Mouse (Mus musculus) forebrain, embryonic 14.5 days (tissue): ENCODE data around the gene Wdpcp. TPM values are rescaled to one million over a fixed set of nuclear protein-coding genes. Genes with fewer than 3 reads are reported as not detected.

Source experiments
- ATAC-seq: fragments of 200-750 bp; cut with Nextera tagmentation; 2 replicates; pipeline ENCODE4 v1.8.0; 2017; ENCODE audit warnings: mild to moderate bottlenecking, moderate library complexity
- DNase-seq: peaks from one replicate; pipeline ENCODE4 v3.0.0-alpha.2; 2015; ENCODE audit warnings: low spot score
- H3K27ac ChIP-seq: fragments of 300-500 bp; sonication (generic); 2 replicates; pipeline ENCODE4 v1.5.1; 2014; ENCODE audit warnings: low read depth, mild to moderate bottlenecking, control low read depth, low read length, moderate library complexity
- H3K27me3 ChIP-seq: fragments of 300-500 bp; sonication (generic); replicated peaks from 2 replicates; pipeline ENCODE4 v1.6.1; 2014; ENCODE audit warnings: low read length, control low read depth, mixed read lengths; ENCODE audit not compliant: control insufficient read depth, insufficient read depth
- H3K36me3 ChIP-seq: fragments of 300-500 bp; sonication (generic); 2 replicates; pipeline ENCODE4 v1.6.1; 2014; ENCODE audit warnings: low read length, control low read depth; ENCODE audit not compliant: control insufficient read depth, insufficient read depth
- H3K4me1 ChIP-seq: fragments of 300-500 bp; sonication (generic); 2 replicates; pipeline ENCODE4 v1.6.1; 2014; ENCODE audit warnings: antibody characterized with exemption, low read length, control low read depth; ENCODE audit not compliant: control insufficient read depth, insufficient read depth
- H3K4me2 ChIP-seq: fragments of 300-500 bp; sonication (generic); 2 replicates; pipeline ENCODE4 v1.6.1; 2014; ENCODE audit warnings: mild to moderate bottlenecking, control low read depth, low read length
- H3K4me3 ChIP-seq: fragments of 300-500 bp; sonication (generic); 2 replicates; pipeline ENCODE4 v1.5.1; 2014; ENCODE audit warnings: low read depth, low read length, control low read depth
- H3K9ac ChIP-seq: fragments of 300-500 bp; sonication (generic); 2 replicates; pipeline ENCODE4 v1.6.1; 2014; ENCODE audit warnings: mild to moderate bottlenecking, low read length, control low read depth, moderate library complexity
- H3K9me3 ChIP-seq: fragments of 300-500 bp; sonication (generic); replicated peaks from 2 replicates; pipeline ENCODE4 v1.6.1; 2016; ENCODE audit warnings: low read length, control low read depth, mixed read lengths; ENCODE audit not compliant: control insufficient read depth
- WGBS: fragments of 180-500 bp; shearing (Covaris S2); extraction: QIAGEN DNeasy Blood & Tissue Kit; methylation state at CpG from one replicate; pipeline ENCODE4 v1.1.7; 2014; 5-methylcytosine and 5-hydroxymethylcytosine counted together
- polyA plus RNA-seq: library from polyadenylated mRNA; unstranded; fragments of >200 nt; fragmentation: Nextera tagmentation; extraction: Ambion mirVana; gene quantifications from 2 replicates; pipeline ENCODE4 v1.2.1, GENCODE M21; 2014

The Wdpcp gene
- polyA plus RNA-seq, 1 experiment from 2014 or later: 7.3 TPM

GRCm38 (mm10) chr11:21564681-21565405 is 7.2 kb upstream of the Wdpcp start:
- Histone ChIP-seq H3K4me1 (0 out of 2 replicates have a peak, but pooled peaks cover 7% of the 10 kb centered on the region), H3K4me2 (no peak overlapping the region), H3K9ac (no peak overlapping the region), H3K27me3 (no peaks in the 10 kb centered on the region), H3K4me3 (no peak overlapping the region), H3K9me3 (no peaks in the 10 kb centered on the region), H3K36me3 (peaks cover 54% of the 10 kb centered on the region), H3K27ac (no peak overlapping the region)
- no peak for DNase-seq
- no peak for ATAC-seq
- 95% methylated on average over 9 of the region's 9 CpGs for WGBS

- no peak overlapping the region for H3K4me3 ChIP-seq
- ATAC-seq: no peak
- no peak overlapping the region for H3K27ac ChIP-seq
- WGBS: 96% methylated on average over 6 of the region's 6 CpGs
- H3K4me1 ChIP-seq: peaks cover 13% of the 10 kb centered on the region
- H3K36me3 ChIP-seq: peaks cover 40% of the 10 kb centered on the region
- no peaks in the 10 kb centered on the region for H3K27me3 ChIP-seq
- no peak overlapping the region for H3K4me2 ChIP-seq
- H3K9ac ChIP-seq: no peak overlapping the region
- H3K9me3 ChIP-seq: no peaks in the 10 kb centered on the region
- no peak for DNase-seq
Observed at GRCm38 (mm10) chr11:21566934-21567333, 5.1 kb upstream of the Wdpcp start.

- DNase-seq (no peak), ATAC-seq (no peak)
- H3K27me3 ChIP-seq: no peaks in the 10 kb centered on the region
- peaks cover 36% of the 10 kb centered on the region for H3K36me3 ChIP-seq
- H3K4me1 ChIP-seq: peaks cover 16% of the 10 kb centered on the region
- H3K9ac ChIP-seq: no peak overlapping the region
- H3K4me2 ChIP-seq: no peak overlapping the region
- H3K27ac ChIP-seq: no peak overlapping the region
- no peak overlapping the region for H3K4me3 ChIP-seq
- 90% methylated on average over 1 of the region's 1 CpGs for WGBS
- no peaks in the 10 kb centered on the region for H3K9me3 ChIP-seq
Observed at GRCm38 (mm10) chr11:21567733-21568132, 4.3 kb upstream of the Wdpcp start.

GRCm38 (mm10) chr11:21569002-21569401 is 3.0 kb upstream of the Wdpcp start:
- H3K9ac ChIP-seq: no peak overlapping the region
- no peak overlapping the region for H3K27ac ChIP-seq
- 64% methylated on average over 5 of the region's 5 CpGs for WGBS
- H3K4me3 ChIP-seq: no peak overlapping the region
- H3K36me3 ChIP-seq: peaks cover 25% of the 10 kb centered on the region
- H3K27me3 ChIP-seq: no peaks in the 10 kb centered on the region
- ATAC-seq: no peak
- DNase-seq: no peak
- no peak overlapping the region for H3K4me2 ChIP-seq
- H3K4me1 ChIP-seq: peaks cover 18% of the 10 kb centered on the region
- no peaks in the 10 kb centered on the region for H3K9me3 ChIP-seq

DNA sequence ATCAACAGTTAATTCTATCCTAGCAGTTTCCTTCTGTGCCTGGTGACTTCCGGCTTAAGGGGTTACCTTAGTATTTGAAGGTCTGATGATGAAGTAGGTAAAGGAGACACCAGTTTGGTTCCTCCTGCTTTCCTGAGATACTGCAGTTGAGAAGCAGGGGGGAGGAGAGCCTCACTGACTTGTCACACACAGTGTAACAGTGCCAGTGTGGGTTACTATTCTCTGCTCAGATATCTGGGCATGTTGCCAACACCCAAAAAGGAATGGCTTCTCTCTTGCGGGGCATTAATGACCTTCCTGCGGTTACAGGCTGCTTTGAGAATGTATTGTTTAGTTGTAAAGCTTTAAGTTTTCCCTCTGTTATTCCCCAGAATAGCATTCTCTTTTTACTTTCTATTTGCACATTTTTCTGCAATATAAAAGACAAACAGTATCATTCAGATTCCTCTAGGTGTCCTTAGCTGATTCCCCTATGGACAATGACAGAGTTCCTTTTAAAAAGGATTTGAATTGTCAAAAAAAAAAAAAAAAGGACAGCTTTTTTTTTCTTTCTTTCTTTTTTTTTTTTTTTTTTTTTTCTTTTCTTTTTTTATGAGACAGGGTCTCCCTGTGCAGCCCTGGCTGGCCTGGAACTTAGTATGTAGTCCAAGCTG is 2.5 kb upstream of the Wdpcp start:
- ATAC-seq (no peak), DNase-seq (peak; percentile 80)
- Histone ChIP-seq H3K4me2 (peak overlapping the region; percentile 68), H3K4me1 (peaks cover 18% of the 10 kb centered on the region), H3K36me3 (peaks cover 23% of the 10 kb centered on the region), H3K27me3 (no peaks in the 10 kb centered on the region), H3K27ac (no peak overlapping the region), H3K4me3 (no peak overlapping the region), H3K9ac (no peak overlapping the region; the same call in 1 of the 2 replicates), H3K9me3 (no peaks in the 10 kb centered on the region)
- WGBS: 27% methylated on average over 3 of the region's 3 CpGs

DNA sequence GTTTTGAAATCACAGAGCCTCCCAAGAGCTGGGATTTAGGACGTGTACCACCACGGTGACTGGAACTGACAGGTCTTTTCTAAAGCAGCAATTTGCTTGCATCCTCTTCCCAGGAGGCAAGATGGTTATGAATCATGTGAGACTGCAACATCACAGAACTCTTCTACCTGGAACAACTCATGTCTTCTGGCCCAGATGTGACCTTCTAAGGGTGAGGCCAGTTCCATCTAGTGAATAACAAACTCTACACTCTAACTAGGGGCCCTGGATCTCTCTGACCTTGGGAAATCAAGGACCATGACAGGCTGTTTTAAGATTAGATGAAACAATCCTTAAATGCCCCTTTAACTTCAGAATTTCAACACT is 1.9 kb upstream of the Wdpcp start:
- peaks cover 20% of the 10 kb centered on the region for H3K36me3 ChIP-seq
- H3K9ac ChIP-seq: peak overlapping the region; percentile 18; the same call in 1 of the 2 replicates
- no peaks in the 10 kb centered on the region for H3K9me3 ChIP-seq
- WGBS: 19% methylated on average over 2 of the region's 2 CpGs
- H3K4me1 ChIP-seq: peaks cover 18% of the 10 kb centered on the region
- DNase-seq: peak; percentile 12
- peak overlapping the region; percentile 10; the same call in 1 of the 2 replicates for H3K4me3 ChIP-seq
- H3K27me3 ChIP-seq: no peaks in the 10 kb centered on the region
- no peak overlapping the region for H3K27ac ChIP-seq
- peak overlapping the region; percentile 68 for H3K4me2 ChIP-seq
- ATAC-seq: no peak

DNA sequence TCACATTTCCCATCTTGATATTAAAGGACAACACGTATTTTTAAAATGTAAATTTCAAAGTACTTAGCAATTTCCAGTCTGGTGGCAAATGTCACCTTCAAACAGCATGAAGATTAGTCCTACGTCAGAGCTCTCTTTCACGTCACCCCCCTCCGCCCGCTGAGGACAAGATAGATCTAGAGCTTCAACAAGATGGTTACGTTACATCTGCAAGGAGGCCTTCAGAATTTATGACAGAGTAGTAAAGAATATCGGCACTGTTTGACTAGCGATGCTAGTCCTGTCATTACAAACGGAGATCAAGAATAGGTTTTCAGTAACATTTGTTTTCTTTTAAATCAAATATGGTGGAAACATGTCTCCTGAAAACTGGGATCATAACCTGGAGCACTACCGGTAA is 1.1 kb upstream of the Wdpcp start:
- no peaks in the 10 kb centered on the region for H3K27me3 ChIP-seq
- H3K4me2 ChIP-seq: peak overlapping the region; percentile 68
- H3K9me3 ChIP-seq: no peaks in the 10 kb centered on the region
- peaks cover 18% of the 10 kb centered on the region for H3K4me1 ChIP-seq
- 11% methylated on average over 10 of the region's 10 CpGs for WGBS
- H3K4me3 ChIP-seq: peak overlapping the region; percentile 71
- H3K27ac ChIP-seq: no peak overlapping the region
- no peak for ATAC-seq
- H3K9ac ChIP-seq: peak overlapping the region; percentile 78
- H3K36me3 ChIP-seq: peaks cover 12% of the 10 kb centered on the region
- DNase-seq: peak; percentile 23

GRCm38 (mm10) chr11:21581472-21581871 is 9.4 kb downstream of the Wdpcp start:
- Histone ChIP-seq H3K27me3 (no peaks in the 10 kb centered on the region), H3K9ac (no peak overlapping the region), H3K4me1 (no peaks in the 10 kb centered on the region), H3K9me3 (no peaks in the 10 kb centered on the region), H3K36me3 (no peaks in the 10 kb centered on the region), H3K4me3 (no peak overlapping the region), H3K4me2 (no peak overlapping the region), H3K27ac (no peak overlapping the region)
- 82% methylated on average over 7 of the region's 7 CpGs for WGBS
- no peak for DNase-seq
- ATAC-seq: no peak

GRCm38 (mm10) chr11:21583286-21583685 is 11.3 kb downstream of the Wdpcp start:
- no peaks in the 10 kb centered on the region for H3K4me1 ChIP-seq
- no peak overlapping the region for H3K4me3 ChIP-seq
- no peaks in the 10 kb centered on the region for H3K9me3 ChIP-seq
- no peak overlapping the region for H3K4me2 ChIP-seq
- DNase-seq (no peak), ATAC-seq (no peak)
- H3K27ac ChIP-seq: no peak overlapping the region
- no peak overlapping the region for H3K9ac ChIP-seq
- H3K36me3 ChIP-seq: no peaks in the 10 kb centered on the region
- 31% methylated on average over 1 of the region's 1 CpGs for WGBS
- H3K27me3 ChIP-seq: no peaks in the 10 kb centered on the region
